Mouse (Mus musculus): ENCODE results near the gene Ccsap.

The Ccsap gene

GRCm38 (mm10) chr8:123807024-123807431 is 53.0 kb downstream of the Ccsap start:
- in situ Hi-C loops (cut with MboI, MseI): no loop called here

GRCm38 (mm10) chr8:123806374-123806935 is 53.6 kb downstream of the Ccsap start:
- in situ Hi-C loops (cut with MboI, MseI): no loop called here

GRCm38 (mm10) chr8:123805718-123806373 is 54.2 kb downstream of the Ccsap start, which contains the start of gene Rab4a:
Gene Rab4a (plus strand): TSS chr8:123805985.
- in situ Hi-C loops (cut with MboI, MseI): no loop called here

- in situ Hi-C loops (cut with MboI, MseI): no loop called here
Measured at GRCm38 (mm10) chr8:123805209-123805717, 54.7 kb downstream of the Ccsap start.

GRCm38 (mm10) chr8:123804586-123804985 is 55.4 kb downstream of the Ccsap start:
- in situ Hi-C loops (cut with MboI, MseI): no loop called here

- in situ Hi-C loops (cut with MboI, MseI): no loop called here
Measured at GRCm38 (mm10) chr8:123803639-123804038, 56.4 kb downstream of the Ccsap start.

- in situ Hi-C loops (cut with MboI, MseI): no loop called here
Measured at GRCm38 (mm10) chr8:123801538-123801937, 58.5 kb downstream of the Ccsap start.

GRCm38 (mm10) chr8:123800867-123801266 is 59.1 kb downstream of the Ccsap start:
- in situ Hi-C loops (cut with MboI, MseI): no loop called here

- in situ Hi-C loops (cut with MboI, MseI): loop anchor here in 1 of 2 experiments (10.0 kb wide), 1 partner anchor 55 kb away; no protein-coding TSS in a partner anchor
Measured at GRCm38 (mm10) chr8:123799885-123800284, 60.1 kb downstream of the Ccsap start.

GRCm38 (mm10) chr8:123799434-123799833 is 60.6 kb downstream of the Ccsap start:
- in situ Hi-C loops (cut with MboI, MseI): loop anchor here in 1 of 2 experiments (10.0 kb wide), 1 partner anchor 55 kb away; no protein-coding TSS in a partner anchor

GRCm38 (mm10) chr8:123797928-123798327 is 62.1 kb downstream of the Ccsap start:
- in situ Hi-C loops (cut with MboI, MseI): loop anchor here in 1 of 2 experiments (10.0 kb wide), 1 partner anchor 57 kb away; no protein-coding TSS in a partner anchor

- in situ Hi-C loops (cut with MboI, MseI): loop anchor here in 1 of 2 experiments (10.0 kb wide), 1 partner anchor 58 kb away; no protein-coding TSS in a partner anchor
Measured at GRCm38 (mm10) chr8:123796758-123797157, 63.3 kb downstream of the Ccsap start.

GRCm38 (mm10) chr8:123794766-123795165 is 65.2 kb downstream of the Ccsap start:
- in situ Hi-C loops (cut with MboI, MseI): loop anchor here in 1 of 2 experiments (10.0 kb wide), 1 partner anchor 60 kb away; no protein-coding TSS in a partner anchor

GRCm38 (mm10) chr8:123793900-123794299 is 66.1 kb downstream of the Ccsap start:
- in situ Hi-C loops (cut with MboI, MseI): loop anchor here in 1 of 2 experiments (10.0 kb wide), 1 partner anchor 61 kb away; no protein-coding TSS in a partner anchor

- in situ Hi-C loops (cut with MboI, MseI): loop anchor here in 1 of 2 experiments (10.0 kb wide), 1 partner anchor 63 kb away; no protein-coding TSS in a partner anchor
Measured at GRCm38 (mm10) chr8:123791845-123792225, 68.2 kb downstream of the Ccsap start.

GRCm38 (mm10) chr8:123791101-123791844 is 68.7 kb downstream of the Ccsap start:
- in situ Hi-C loops (cut with MboI, MseI): loop anchor here in 1 of 2 experiments (10.0 kb wide), 1 partner anchor 64 kb away; no protein-coding TSS in a partner anchor

Measured in T-helper 17 cell (primary cell).